Mouse (Mus musculus): ENCODE measurements around the gene Tfap2b. TPM values are rescaled to one million over a fixed set of nuclear protein-coding genes. Genes with fewer than 3 reads are reported as not detected.

Gene Tfap2b
- total and polyA plus RNA-seq, 3 experiments: not detected

DNA sequence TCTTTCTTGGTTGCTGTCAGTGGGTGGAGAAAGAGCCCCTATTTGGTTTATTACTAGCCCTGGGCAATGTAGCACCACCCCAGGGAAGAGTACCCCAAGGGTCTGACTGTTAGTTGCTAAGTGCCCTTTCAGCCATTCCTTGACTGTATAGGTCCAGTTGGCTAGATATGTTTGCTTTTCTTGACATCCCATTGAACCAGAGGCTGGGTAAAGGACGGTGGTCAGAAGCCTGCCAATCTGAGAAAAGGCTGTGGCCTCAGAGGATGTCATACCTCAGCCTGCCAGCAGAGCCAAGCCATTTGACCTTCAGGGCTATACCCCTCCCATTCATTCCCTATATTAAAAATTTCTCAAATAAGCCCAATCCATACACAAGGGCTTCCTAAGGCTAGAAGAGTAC lies 24.0 kb downstream of the Tfap2b start:
- no peaks in the 10 kb centered on the region for H3K36me3 ChIP-seq (replicated peaks in 1 of 2; ENCODE audit: control insufficient read depth in 1 of 2, insufficient read depth in 1 of 2, low read length in 1 of 2)
- DNase-seq (ENCODE audit: extremely low read depth): no peak
- no peak overlapping the region for H3K9ac ChIP-seq (ENCODE audit: insufficient read depth, low read depth)
- no peak overlapping the region for H3K4me2 ChIP-seq (ENCODE audit: insufficient read depth, low read depth, poor library complexity, severe bottlenecking)
- H3K4me1 ChIP-seq (ENCODE audit: control insufficient read depth in 1 of 2, insufficient read depth in 2 of 2): no peaks in the 10 kb centered on the region
- no peak overlapping the region for H3K4me3 ChIP-seq (replicated peaks in 1 of 3; ENCODE audit: low read depth in 2 of 3, low read length in 2 of 3, poor library complexity in 1 of 3)
- no peak overlapping the region for H3K27ac ChIP-seq (ENCODE audit: insufficient read depth, low read depth)
- peaks cover 56% of the 10 kb centered on the region for H3K9me3 ChIP-seq (replicated peaks; ENCODE audit: low read length)
- in situ Hi-C loops (cut with MboI; ENCODE audit: low pct_ligation_motif_present, low pct_unique_long_range_greater_than_20kb, low sequenced_read_pairs): no loop called here
- TF ChIP-seq HCFC1 (IDR thresholded peaks at IDR 0.05; ENCODE audit: low read depth, low read length) (no peak), MXI1 (IDR thresholded peaks at IDR 0.05; ENCODE audit: low read depth, low read length) (no peak), MYC (IDR thresholded peaks at IDR 0.05; ENCODE audit: low read depth, low read length) (no peak)
- dilution Hi-C loops (cut with MboI; ENCODE audit: extremely low pct_ligation_motif_present, extremely low pct_unique_long_range_greater_than_20kb, low sequenced_read_pairs): no loop called here
- H3K27me3 ChIP-seq (replicated peaks): no peaks in the 10 kb centered on the region
- no peaks in the 10 kb centered on the region for H3K79me2 ChIP-seq (replicated peaks; ENCODE audit: control insufficient read depth, extremely low read depth, insufficient read depth, poor library complexity, severe bottlenecking)

DNA sequence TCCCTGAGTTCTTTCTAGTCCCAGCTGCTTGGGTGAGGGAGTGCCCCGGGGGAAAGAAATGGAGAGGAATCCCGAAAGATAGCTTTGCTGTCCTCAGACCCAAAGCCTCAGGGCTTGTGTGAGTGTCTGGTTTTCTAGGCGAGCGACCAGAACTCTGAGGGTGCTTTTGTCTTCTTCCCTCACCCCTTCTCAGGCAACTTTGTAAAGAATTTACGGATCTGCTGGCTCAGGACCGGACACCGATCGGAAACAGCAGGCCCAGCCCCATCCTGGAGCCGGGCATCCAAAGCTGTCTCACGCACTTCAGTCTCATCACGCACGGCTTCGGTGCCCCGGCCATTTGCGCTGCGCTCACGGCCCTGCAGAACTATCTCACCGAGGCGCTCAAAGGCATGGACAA lies 25.1 kb downstream of the Tfap2b start:
- Histone ChIP-seq H3K27ac (ENCODE audit: insufficient read depth, low read depth) (no peak overlapping the region), H3K27me3 (replicated peaks) (no peaks in the 10 kb centered on the region), H3K4me3 (replicated peaks in 1 of 3; ENCODE audit: low read depth in 2 of 3, low read length in 2 of 3, poor library complexity in 1 of 3) (no peak overlapping the region), H3K79me2 (replicated peaks; ENCODE audit: control insufficient read depth, extremely low read depth, insufficient read depth, poor library complexity, severe bottlenecking) (no peaks in the 10 kb centered on the region), H3K4me1 (ENCODE audit: control insufficient read depth in 1 of 2, insufficient read depth in 2 of 2) (no peaks in the 10 kb centered on the region), H3K9me3 (replicated peaks; ENCODE audit: low read length) (peaks cover 50% of the 10 kb centered on the region), H3K36me3 (replicated peaks in 1 of 2; ENCODE audit: control insufficient read depth in 1 of 2, insufficient read depth in 1 of 2, low read length in 1 of 2) (no peaks in the 10 kb centered on the region), H3K9ac (ENCODE audit: insufficient read depth, low read depth) (no peak overlapping the region), H3K4me2 (ENCODE audit: insufficient read depth, low read depth, poor library complexity, severe bottlenecking) (no peak overlapping the region)
- no peak for TF ChIP-seq MAX (IDR thresholded peaks at IDR 0.05; ENCODE audit: low read length)
- TF ChIP-seq GABPA (IDR thresholded peaks at IDR 0.05; ENCODE audit: insufficient replicate concordance, low read depth, low read length): no peak
- no peak for TF ChIP-seq CHD2 (IDR thresholded peaks at IDR 0.05; ENCODE audit: low read length)
- TF ChIP-seq MAFK (IDR thresholded peaks at IDR 0.05; ENCODE audit: insufficient replicate concordance, low read length): no peak
- no peak for TF ChIP-seq TCF12 (IDR thresholded peaks at IDR 0.05; ENCODE audit: low read depth, low read length)
- no peak for TF ChIP-seq JUND (conservative IDR thresholded peaks at IDR 0.05; ENCODE audit: low read depth, low read length)
- no peak for TF ChIP-seq POLR2A (IDR thresholded peaks at IDR 0.05; ENCODE audit: low read depth, low read length)
- no peak for TF ChIP-seq HCFC1 (IDR thresholded peaks at IDR 0.05; ENCODE audit: low read depth, low read length)
- TF ChIP-seq MXI1 (IDR thresholded peaks at IDR 0.05; ENCODE audit: low read depth, low read length): no peak
- no peak for TF ChIP-seq ETS1 (conservative IDR thresholded peaks at IDR 0.05; ENCODE audit: low read depth, low read length)
- TF ChIP-seq TBP (conservative IDR thresholded peaks at IDR 0.05; ENCODE audit: low read depth, low read length): no peak
- DNase-seq (ENCODE audit: extremely low read depth): no peak
- dilution Hi-C loops (cut with MboI; ENCODE audit: extremely low pct_ligation_motif_present, extremely low pct_unique_long_range_greater_than_20kb, low sequenced_read_pairs): no loop called here
- in situ Hi-C loops (cut with MboI; ENCODE audit: low pct_ligation_motif_present, low pct_unique_long_range_greater_than_20kb, low sequenced_read_pairs): no loop called here

DNA sequence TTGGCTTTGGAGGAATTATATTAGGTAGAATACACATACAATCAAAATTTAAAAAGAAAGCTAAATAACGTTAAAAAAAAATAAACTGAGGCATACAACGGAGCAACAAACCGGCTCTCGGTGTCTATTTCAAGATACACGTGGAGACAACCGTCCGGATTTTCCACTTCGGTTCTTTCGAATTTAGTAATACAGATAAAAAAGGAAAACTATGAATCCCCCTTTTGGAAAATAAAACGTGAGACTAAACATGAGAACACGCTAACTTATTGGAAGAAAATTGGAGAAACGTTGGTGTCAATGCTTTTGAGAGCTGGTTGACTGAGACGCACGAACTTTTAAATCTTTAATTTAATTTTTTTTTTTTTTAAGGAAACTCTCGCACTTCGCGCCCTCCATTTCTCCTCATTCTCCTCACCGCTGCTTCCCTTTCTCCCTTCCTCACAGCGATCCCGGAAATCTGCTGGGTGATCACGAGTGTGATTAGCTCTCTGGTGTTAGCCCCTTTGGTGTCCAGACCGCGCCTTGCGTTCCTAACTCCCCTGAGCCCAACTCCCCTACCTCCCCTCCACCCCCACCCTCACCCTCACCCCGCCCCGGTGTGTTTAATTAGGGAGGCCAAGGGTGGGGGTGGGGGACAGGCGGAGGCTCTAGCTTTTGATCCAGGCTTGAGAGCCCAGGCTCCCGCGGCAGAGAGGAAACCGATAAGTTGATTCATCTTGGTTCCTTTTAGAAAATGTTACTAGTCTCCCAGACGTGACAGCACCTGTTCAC lies 25.9 kb downstream of the Tfap2b start:
- H3K79me2 ChIP-seq (replicated peaks; ENCODE audit: control insufficient read depth, extremely low read depth, insufficient read depth, poor library complexity, severe bottlenecking): no peaks in the 10 kb centered on the region
- no peak overlapping the region for H3K27ac ChIP-seq (ENCODE audit: insufficient read depth, low read depth)
- no peaks in the 10 kb centered on the region for H3K4me1 ChIP-seq (ENCODE audit: control insufficient read depth in 1 of 2, insufficient read depth in 2 of 2)
- in situ Hi-C loops (cut with MboI; ENCODE audit: low pct_ligation_motif_present, low pct_unique_long_range_greater_than_20kb, low sequenced_read_pairs) (no loop called here), dilution Hi-C loops (cut with MboI; ENCODE audit: extremely low pct_ligation_motif_present, extremely low pct_unique_long_range_greater_than_20kb, low sequenced_read_pairs) (no loop called here)
- no peaks in the 10 kb centered on the region for H3K27me3 ChIP-seq (replicated peaks)
- H3K9ac ChIP-seq (ENCODE audit: insufficient read depth, low read depth): no peak overlapping the region
- DNase-seq (ENCODE audit: extremely low read depth): no peak
- TF ChIP-seq GABPA (IDR thresholded peaks at IDR 0.05; ENCODE audit: insufficient replicate concordance, low read depth, low read length) (no peak), JUN (IDR thresholded peaks at IDR 0.05; ENCODE audit: insufficient read depth, low read depth, low read length) (no peak), ZC3H11A (IDR thresholded peaks at IDR 0.05; ENCODE audit: low read depth, low read length) (no peak), CHD1 (IDR thresholded peaks at IDR 0.05; ENCODE audit: low read depth, low read length) (no peak), RCOR1 (conservative IDR thresholded peaks at IDR 0.05; ENCODE audit: low read depth, low read length) (no peak), KAT2A (IDR thresholded peaks at IDR 0.05; ENCODE audit: insufficient replicate concordance, low read length) (no peak), ZKSCAN1 (IDR thresholded peaks at IDR 0.05; ENCODE audit: borderline replicate concordance, low read depth, low read length) (no peak), JUND (conservative IDR thresholded peaks at IDR 0.05; ENCODE audit: low read depth, low read length) (no peak), PAX5 (IDR thresholded peaks at IDR 0.05; ENCODE audit: low read length) (no peak), MAX (IDR thresholded peaks at IDR 0.05; ENCODE audit: low read length) (no peak)
- no peak overlapping the region for H3K4me3 ChIP-seq (replicated peaks in 1 of 3; ENCODE audit: low read depth in 2 of 3, low read length in 2 of 3, poor library complexity in 1 of 3)
- H3K4me2 ChIP-seq (ENCODE audit: insufficient read depth, low read depth, poor library complexity, severe bottlenecking): no peak overlapping the region
- peaks cover 51% of the 10 kb centered on the region for H3K9me3 ChIP-seq (replicated peaks; ENCODE audit: low read length)
- no peaks in the 10 kb centered on the region for H3K36me3 ChIP-seq (replicated peaks in 1 of 2; ENCODE audit: control insufficient read depth in 1 of 2, insufficient read depth in 1 of 2, low read length in 1 of 2)

Data from CH12.LX (cell line).